Mouse (Mus musculus) bone marrow macrophage, adult 2 months (primary cell): ENCODE measurements at regions not wholly inside any gene's neighbourhood (a gene's known extent, or its start where the extent isn't known, plus 50 kb on each side); places are given as distances from the start of the nearest gene placed in this dataset.

Source experiments
- CTCF ChIP-seq: IDR thresholded peaks from 2 replicates; pipeline ENCODE4 v1.5.1; 2012; ENCODE audit warnings: low read depth, mild to moderate bottlenecking, low read length, moderate library complexity
- POLR2A ChIP-seq: IDR thresholded peaks from 2 replicates; pipeline ENCODE4 v1.6.1; 2012; ENCODE audit warnings: mild to moderate bottlenecking, low read depth, low read length, borderline replicate concordance

GRCm38 (mm10) chr1:92772784-92773113, 58.7 kb upstream of the Gpc1 start:
- TF ChIP-seq POLR2A, result no peak
- no peak for TF ChIP-seq CTCF
